Mouse (Mus musculus) kidney, postnatal 0 days (tissue): ENCODE results near the gene Stx19. TPM values are rescaled to one million over a fixed set of nuclear protein-coding genes. Genes with fewer than 3 reads are reported as not detected.

Experiments
- ATAC-seq: fragments of 200-750 bp; cut with Nextera tagmentation; replicated peaks from 2 replicates; pipeline ENCODE4 v1.8.0; 2017; ENCODE audit warnings: low read depth, moderate number of reproducible peaks, moderate TSS enrichment, moderate library complexity; ENCODE audit not compliant: low FRiP score
- DNase-seq: peaks from one replicate; pipeline ENCODE4 v3.0.0-alpha.2; 2016; ENCODE audit warnings: low spot score
- H3K27ac ChIP-seq: fragments of 300-500 bp; sonication (generic); 2 replicates; pipeline ENCODE4 v1.5.1; 2014; ENCODE audit warnings: mild to moderate bottlenecking
- H3K27me3 ChIP-seq: fragments of 300-500 bp; sonication (generic); 2 replicates; pipeline ENCODE4 v1.6.1; 2014; ENCODE audit warnings: low read length, mixed read lengths; ENCODE audit not compliant: insufficient read depth
- H3K36me3 ChIP-seq: fragments of 300-500 bp; sonication (generic); 2 replicates; pipeline ENCODE4 v1.6.1; 2014; ENCODE audit warnings: low read length, mixed read lengths; ENCODE audit not compliant: insufficient read depth
- H3K4me1 ChIP-seq: fragments of 300-500 bp; sonication (generic); replicated peaks from 2 replicates; pipeline ENCODE4 v1.6.1; 2014; ENCODE audit warnings: antibody characterized with exemption, low read length, mixed read lengths; ENCODE audit not compliant: insufficient read depth
- H3K4me2 ChIP-seq: fragments of 300-500 bp; sonication (generic); 2 replicates; pipeline ENCODE4 v1.6.1; 2014; ENCODE audit warnings: mild to moderate bottlenecking, low read length, moderate library complexity, mixed read lengths
- H3K4me3 ChIP-seq: fragments of 300-500 bp; sonication (generic); replicated peaks from 2 replicates; pipeline ENCODE4 v1.5.1; 2014; ENCODE audit warnings: low read depth, low read length
- H3K9ac ChIP-seq: fragments of 300-500 bp; sonication (generic); 2 replicates; pipeline ENCODE4 v1.6.1; 2014; ENCODE audit warnings: low read depth, low read length
- H3K9me3 ChIP-seq: fragments of 300-500 bp; sonication (generic); replicated peaks from 2 replicates; pipeline ENCODE4 v1.6.1; 2016; ENCODE audit warnings: low read length, inconsistent platforms, mixed read lengths
- CTCF ChIP-seq: IDR thresholded peaks from 2 replicates; pipeline ENCODE4 v1.5.1; 2016; ENCODE audit warnings: antibody characterized with exemption, low read depth, mild to moderate bottlenecking, moderate library complexity
- WGBS: fragments of 180-500 bp; shearing (Covaris S2); extraction: QIAGEN DNeasy Blood & Tissue Kit; methylation state at CpG from one replicate; pipeline ENCODE4 v1.1.7; 2014; 5-methylcytosine and 5-hydroxymethylcytosine counted together
- microRNA-seq: library from miRNA; unstranded; fragments of <30 nt; microRNA quantifications from one replicate; pipeline ENCODE4, GENCODE M21; 2016
- polyA plus RNA-seq: library from polyadenylated mRNA; unstranded; fragments of >200 nt; fragmentation: Nextera tagmentation; extraction: Ambion mirVana; gene quantifications from 2 replicates; pipeline ENCODE4 v1.2.1, GENCODE M21; 2015

Gene Stx19
- polyA plus RNA-seq, 1 experiment from 2014 or later, result 0.16 TPM

- no peak overlapping the region for H3K4me2 ChIP-seq
- no peaks in the 10 kb centered on the region for H3K27me3 ChIP-seq
- no peak overlapping the region for H3K9ac ChIP-seq
- H3K4me1 ChIP-seq, result no peaks in the 10 kb centered on the region
- DNase-seq (no peak), ATAC-seq (no peak)
- H3K9me3 ChIP-seq, result no peaks in the 10 kb centered on the region
- no peak overlapping the region for H3K27ac ChIP-seq
- H3K36me3 ChIP-seq, result no peaks in the 10 kb centered on the region
- no peak for TF ChIP-seq CTCF
- H3K4me3 ChIP-seq, result no peak overlapping the region
- WGBS, result 74% methylated on average over 6 of the region's 6 CpGs
These were observed 47.0 kb downstream of the Stx19 start for GRCm38 (mm10) chr16:62861455-62861854.

GRCm38 (mm10) chr16:62872688-62873117 is 58.2 kb downstream of the Stx19 start:
- no peaks in the 10 kb centered on the region for H3K9me3 ChIP-seq
- H3K9ac ChIP-seq, result no peak overlapping the region
- no peak overlapping the region for H3K4me2 ChIP-seq
- no peak overlapping the region for H3K4me3 ChIP-seq
- 29% methylated on average over 5 of the region's 5 CpGs for WGBS
- H3K36me3 ChIP-seq, result no peaks in the 10 kb centered on the region
- H3K4me1 ChIP-seq, result no peaks in the 10 kb centered on the region
- no peaks in the 10 kb centered on the region for H3K27me3 ChIP-seq
- DNase-seq (peak; percentile 41), ATAC-seq (peak; percentile 66; the same call in 1 of the 2 replicates)
- H3K27ac ChIP-seq, result peak overlapping the region; percentile 60; the same call in 1 of the 2 replicates
- no peak for TF ChIP-seq CTCF

- Histone ChIP-seq H3K4me2 (no peak overlapping the region), H3K36me3 (no peaks in the 10 kb centered on the region), H3K9me3 (no peaks in the 10 kb centered on the region), H3K9ac (no peak overlapping the region), H3K27ac (peak overlapping the region; percentile 60), H3K27me3 (no peaks in the 10 kb centered on the region), H3K4me1 (no peaks in the 10 kb centered on the region), H3K4me3 (no peak overlapping the region)
- 6% methylated on average over 4 of the region's 4 CpGs for whole genome bisulfite sequencing
- DNase-seq, result peak; percentile 85
- peak; percentile 66; the same call in 1 of the 2 replicates for ATAC-seq
- TF ChIP-seq CTCF, result no peak
These were observed 58.7 kb downstream of the Stx19 start for GRCm38 (mm10) chr16:62873180-62873579.

Small RNA genes lying within 50 kb of the gene (microRNA-seq; reads per million reads assigned to microRNA genes)
- not detected for gene Gm25986

Other genes with a start within 250 kb of the Stx19 start
- 8.2 and 9.2 TPM in 2 replicates for gene Nsun3, start 27.9 kb upstream of the Stx19 start, polyA plus RNA-seq
- 18.9 and 21.3 TPM in 2 replicates for gene Arl13b, start 32.4 kb downstream of the Stx19 start, polyA plus RNA-seq
- gene Pros1, start 39.6 kb downstream of the Stx19 start, polyA plus RNA-seq, result 41.4 and 41.5 TPM in 2 replicates